Mouse (Mus musculus) central nervous system, embryonic 18 days (tissue): ENCODE data around the gene Ncf1. TPM values are rescaled to one million over a fixed set of nuclear protein-coding genes. Genes with fewer than 3 reads are reported as not detected.

Experiments
- polyA plus RNA-seq: library from polyadenylated mRNA; depleted of rRNA; stranded (reverse); fragments of >200 nt; gene quantifications from 2 replicates; pipeline ENCODE4 v1.2.3, GENCODE M21; 2012; rRNA removed

Gene Ncf1
- 2.6 TPM in 2 replicates for polyA plus RNA-seq

DNA sequence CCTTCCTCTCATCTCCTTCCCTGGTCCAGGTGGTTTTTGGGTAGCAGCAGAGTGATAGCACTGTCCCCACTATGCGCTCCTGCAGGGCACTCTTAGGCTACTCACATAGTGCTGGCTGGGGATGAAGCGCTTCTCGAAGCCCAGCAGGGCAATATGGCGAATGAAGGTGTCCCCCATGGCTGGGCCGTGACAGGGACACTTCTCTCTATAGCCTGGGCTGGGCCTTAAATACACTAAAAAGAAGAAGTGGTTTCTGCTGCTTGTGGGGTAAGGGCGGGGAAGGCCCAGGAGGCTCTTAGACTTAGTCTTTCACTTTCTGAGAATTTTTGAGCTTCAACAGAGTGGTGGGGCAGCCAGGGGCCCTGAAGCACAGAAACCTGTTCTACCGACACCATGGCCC is at the start of gene Ncf1:
Gene Ncf1, minus strand, starts transcription at position 235 of the 400 bp plus-strand sequence.

DNA sequence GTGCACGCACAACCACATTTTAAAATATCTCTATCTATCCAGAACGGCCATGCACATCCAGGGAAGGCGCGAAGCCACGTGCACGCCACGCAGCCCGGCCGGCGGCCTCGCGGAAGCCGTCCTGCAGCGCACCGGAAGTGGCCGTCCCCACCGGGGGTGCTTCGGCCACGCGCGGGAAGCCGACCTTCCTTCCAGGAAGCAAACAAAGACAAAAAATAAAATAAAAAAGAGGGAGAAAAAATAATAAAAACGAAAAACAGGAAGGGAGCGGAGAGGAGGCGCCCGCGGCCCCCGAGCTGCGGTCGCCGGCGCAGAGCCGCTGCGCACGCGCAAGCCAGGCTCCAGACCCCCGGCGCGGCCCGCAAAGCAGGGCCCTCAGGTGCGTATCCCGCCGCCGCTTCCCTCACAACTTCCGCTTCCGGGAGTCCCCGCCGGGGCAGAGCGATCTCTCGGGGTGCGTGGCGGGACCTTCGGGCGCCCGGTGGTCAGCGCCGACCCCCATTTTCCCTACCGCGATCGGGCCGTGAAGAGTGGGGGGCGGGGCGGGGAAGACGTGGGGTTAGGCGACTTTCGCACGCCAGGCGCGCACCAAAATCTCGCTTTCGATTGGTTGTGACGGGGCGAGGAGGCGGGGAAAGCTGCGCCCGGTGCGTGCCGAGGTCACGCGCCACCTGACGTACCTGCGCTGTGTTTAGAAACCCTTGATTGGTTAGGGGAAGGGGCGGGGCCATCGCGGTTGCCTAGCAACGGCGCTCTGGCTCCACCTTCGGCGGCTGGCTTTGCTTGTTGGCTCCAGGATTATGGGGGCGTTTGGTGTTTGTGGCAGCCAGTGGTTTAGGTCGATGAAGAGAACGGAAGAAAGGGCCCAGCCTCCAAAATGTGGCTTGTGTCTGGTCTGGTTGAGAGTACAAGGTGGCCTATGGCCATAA is 45.3 kb downstream of the Ncf1 start, which contains the start of gene Gtf2ird2:
Gene Gtf2ird2, plus strand, starts transcription at position 140 of the 929 bp plus-strand sequence.

DNA sequence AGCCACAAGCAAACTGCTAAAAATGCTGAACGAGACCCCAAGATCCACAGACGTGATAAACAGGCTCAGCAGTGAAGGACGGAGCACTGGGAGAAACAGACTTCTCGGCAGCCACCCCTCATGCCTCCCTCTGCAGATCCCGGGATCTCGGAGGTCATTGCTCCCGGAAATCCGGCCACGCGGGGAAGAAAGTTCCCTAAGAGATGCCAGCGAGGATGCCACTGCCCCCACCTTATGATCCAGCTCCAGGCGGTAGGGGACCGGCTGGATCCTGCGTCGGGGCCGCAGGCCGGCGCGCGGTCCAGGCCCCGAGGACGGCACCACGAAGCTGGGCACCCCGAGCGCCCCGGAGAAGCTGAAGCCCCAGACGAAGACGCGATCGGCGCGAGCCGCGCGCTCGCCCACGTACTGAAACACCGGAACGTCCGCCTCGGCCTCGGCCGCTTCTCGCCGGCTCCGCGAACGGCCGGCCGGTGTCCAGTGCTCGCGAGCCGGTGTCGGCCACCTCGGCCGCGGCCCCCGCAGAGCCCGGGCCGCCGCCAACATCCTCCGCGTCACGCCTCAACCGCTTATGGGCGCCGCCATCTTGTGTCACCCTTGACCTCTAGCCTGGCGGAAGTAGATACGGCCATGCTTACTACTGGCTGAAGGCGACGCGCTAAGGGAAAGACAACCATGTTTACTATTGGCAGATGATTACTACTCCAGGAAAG is 53.1 kb downstream of the Ncf1 start, which contains the start of gene Rcc1l:
Gene Rcc1l, minus strand, starts transcription at position 606 of the 713 bp plus-strand sequence.

Other genes starting within 250 kb of the Ncf1 start
- gene Castor2, start 129.9 kb downstream of the Ncf1 start, polyA plus RNA-seq, result 20.0 and 25.0 TPM in 2 replicates
- 19.8 and 19.9 TPM in 2 replicates for gene Rcc1l, start 52.9 kb downstream of the Ncf1 start, polyA plus RNA-seq
- gene Gtf2ird2, start 45.6 kb downstream of the Ncf1 start, polyA plus RNA-seq, result 17.2 and 18.1 TPM in 2 replicates
- 137 and 146 TPM in 2 replicates for gene Gtf2i, start 85.1 kb upstream of the Ncf1 start, polyA plus RNA-seq
- 60.6 and 63.6 TPM in 2 replicates for gene Gtf2ird1, start 227.1 kb upstream of the Ncf1 start, polyA plus RNA-seq